ENCODE assay signal across 7 mouse cellular contexts in the genomic region with DNA sequence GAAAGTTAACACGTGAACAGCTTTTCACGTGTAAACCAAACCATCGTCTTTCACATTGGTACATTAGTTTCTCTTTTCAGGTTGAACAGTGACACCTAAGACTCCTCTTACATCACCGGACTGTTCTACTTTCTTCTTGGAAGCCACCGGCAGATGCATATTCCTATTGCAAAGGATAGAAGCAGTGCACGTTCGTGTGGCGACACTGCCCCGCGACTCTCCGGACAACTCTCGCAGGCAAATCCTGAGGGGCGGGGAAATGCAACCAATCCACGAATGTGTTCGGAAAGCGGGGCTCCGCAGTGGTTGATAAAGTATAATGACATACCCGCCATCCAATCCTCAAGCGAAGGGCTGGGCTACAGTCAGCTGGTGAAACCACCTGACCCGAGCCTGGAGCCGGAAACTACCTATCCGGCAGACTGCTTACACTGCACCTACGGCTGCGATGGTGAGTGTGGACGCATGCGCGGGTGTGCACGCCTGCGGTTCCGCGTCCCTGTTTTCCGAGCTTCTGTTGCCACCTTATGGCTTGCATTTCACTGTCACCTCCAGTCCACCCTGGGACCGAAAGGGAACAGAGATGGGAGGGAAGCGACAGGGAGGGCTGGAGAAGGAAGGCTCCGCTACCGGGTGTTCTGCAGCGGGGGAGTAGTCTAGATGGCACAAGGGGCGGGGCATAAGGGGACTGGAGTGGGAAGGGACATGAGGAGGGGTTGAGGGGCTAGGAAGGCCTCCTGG. TPM values are rescaled to one million over a fixed set of nuclear protein-coding genes. Genes with fewer than 3 reads are reported as not detected.
DNase-seq lines count a peak whose midpoint lies in the region; ATAC-seq lines count a peak whose summit lies in the region.

A gene (plus strand): TSS at position 130 of the 741 bp plus-strand sequence.

- WGBS in embryonic facial prominence, embryonic 11.5 days, result under 1% methylated on average over 38 of the region's 38 CpGs
- under 1% methylated on average over 38 of the region's 38 CpGs for WGBS in limb, embryonic 10.5 days
- WGBS in midbrain, embryonic 13.5 days, result under 1% methylated on average over 38 of the region's 38 CpGs

- no peak within 1 kb of the TSS for H3K27ac ChIP-seq in embryonic facial prominence, embryonic 11.5 days (replicated peaks; ENCODE audit: low read depth, low read length)
- peak within 1 kb of the TSS; percentile 84 for H3K27ac ChIP-seq in limb, embryonic 10.5 days
- peak within 1 kb of the TSS; percentile 85 for H3K27ac ChIP-seq in midbrain, embryonic 13.5 days

- H3K4me3 ChIP-seq in embryonic facial prominence, embryonic 11.5 days (ENCODE audit: low read depth, low read length), result peak within 1 kb of the TSS; percentile 64
- H3K4me3 ChIP-seq in limb, embryonic 10.5 days, result peak within 1 kb of the TSS; percentile 74
- peak within 1 kb of the TSS; percentile 65 for H3K4me3 ChIP-seq in midbrain, embryonic 13.5 days (replicated peaks)

- no peaks in the 10 kb centered on the region for H3K27me3 ChIP-seq in embryonic facial prominence, embryonic 11.5 days (ENCODE audit: control insufficient read depth, insufficient read depth, low read length)
- H3K27me3 ChIP-seq in limb, embryonic 10.5 days (ENCODE audit: low read depth, poor library complexity, severe bottlenecking), result no peaks in the 10 kb centered on the region
- H3K27me3 ChIP-seq in midbrain, embryonic 13.5 days, result no peaks in the 10 kb centered on the region

- no peaks in the 10 kb centered on the region for H3K9me3 ChIP-seq in embryonic facial prominence, embryonic 11.5 days (replicated peaks; ENCODE audit: control insufficient read depth, low read length)
- no peaks in the 10 kb centered on the region for H3K9me3 ChIP-seq in limb, embryonic 10.5 days (replicated peaks)
- no peaks in the 10 kb centered on the region for H3K9me3 ChIP-seq in midbrain, embryonic 13.5 days

- peak; percentile 96 for DNase-seq in adrenal gland, postnatal 14 days
- DNase-seq in embryonic facial prominence, embryonic 11.5 days (ENCODE audit: low spot score), result peak; percentile 96
- DNase-seq in kidney, adult 11 months, result peak; percentile 98
- peak; percentile 88 for DNase-seq in limb, embryonic 10.5 days (ENCODE audit: low spot score)
- DNase-seq in spleen, adult 12 weeks (ENCODE audit: low spot score), result peak; percentile 83

- peak; percentile 100 for ATAC-seq in embryonic facial prominence, embryonic 11.5 days (replicated peaks; ENCODE audit: insufficient number of reproducible peaks, low FRiP score, low TSS enrichment, low read depth)
- ATAC-seq in granulocyte monocyte progenitor cell, adult 5-6 weeks (replicated peaks; ENCODE audit: poor library complexity, severe bottlenecking), result peak; percentile 73
- peak; percentile 100 for ATAC-seq in midbrain, embryonic 13.5 days

- H3K9ac ChIP-seq in embryonic facial prominence, embryonic 11.5 days (replicated peaks; ENCODE audit: low read length), result peak within 1 kb of the TSS; percentile 55
- H3K9ac ChIP-seq in midbrain, embryonic 13.5 days (replicated peaks), result peak within 1 kb of the TSS; percentile 73

- H3K4me2 ChIP-seq in embryonic facial prominence, embryonic 11.5 days (ENCODE audit: low read depth, low read length), result peak within 1 kb of the TSS; percentile 72
- H3K4me2 ChIP-seq in midbrain, embryonic 13.5 days (replicated peaks), result peak within 1 kb of the TSS; percentile 82

- H3K36me3 ChIP-seq in embryonic facial prominence, embryonic 11.5 days (replicated peaks; ENCODE audit: control insufficient read depth, insufficient read depth, low read depth, low read length), result peaks cover 4% of the 10 kb centered on the region
- H3K36me3 ChIP-seq in limb, embryonic 10.5 days, result peaks cover 33% of the 10 kb centered on the region
- H3K36me3 ChIP-seq in midbrain, embryonic 13.5 days, result peaks cover 32% of the 10 kb centered on the region

- no peaks in the 10 kb centered on the region for H3K4me1 ChIP-seq in embryonic facial prominence, embryonic 11.5 days (ENCODE audit: control insufficient read depth, insufficient read depth, low read length)
- H3K4me1 ChIP-seq in limb, embryonic 10.5 days, result peaks cover 15% of the 10 kb centered on the region
- H3K4me1 ChIP-seq in midbrain, embryonic 13.5 days (replicated peaks), result peaks cover 16% of the 10 kb centered on the region

RNA-seq across cellular contexts. Expression of the gene that starts here (rescaled TPM):
- total RNA-seq in adrenal gland, postnatal 14 days (2021), result 70.3 and 74.7 TPM in 2 replicates
- polyA plus RNA-seq in embryonic facial prominence, embryonic 11.5 days (2014; fragmentation: Nextera tagmentation; extraction: Ambion mirVana), result 36.8 and 42.9 TPM in 2 replicates
- total RNA-seq in granulocyte monocyte progenitor cell, adult 5-6 weeks (2014; fragmentation: Nextera tagmentation), result 132 and 143 TPM in 2 replicates
- 80.9 and 86.9 TPM in 2 replicates for total RNA-seq in granulocyte monocyte progenitor cell, adult 5-6 weeks (2017)
- 35.4 and 39.7 TPM in 2 replicates for polyA plus RNA-seq in limb, embryonic 10.5 days (2016; fragmentation: Nextera tagmentation; extraction: Ambion mirVana)
- 81.2 and 81.9 TPM in 2 replicates for polyA plus RNA-seq in midbrain, embryonic 13.5 days (2015; fragmentation: Nextera tagmentation; extraction: Ambion mirVana)
